Mouse (Mus musculus): ENCODE results near the gene Rint1. TPM values are rescaled to one million over a fixed set of nuclear protein-coding genes. Genes with fewer than 3 reads are reported as not detected.
A peak's percentile ranks its signal among the peaks of the same experiment; 100 is the strongest.

Rint1 gene
- 26.4 and 27.4 TPM in 2 replicates for polyA plus RNA-seq (2014; fragmentation: Nextera tagmentation; extraction: Ambion mirVana)

GRCm38 (mm10) chr5:23787536-23788389 lies at the start of gene Rint1:
Rint1 (plus strand) TSS chr5:23787711.
- H3K27me3 ChIP-seq (ENCODE audit: control insufficient read depth, insufficient read depth, low read length) = no peaks in the 10 kb centered on the region
- H3K9ac ChIP-seq (replicated peaks; ENCODE audit: low read length) = peak within 1 kb of the TSS; percentile 74
- H3K4me2 ChIP-seq (ENCODE audit: low read depth, low read length) = peak within 1 kb of the TSS; percentile 73
- peak within 1 kb of the TSS; percentile 63 for H3K4me3 ChIP-seq (ENCODE audit: low read depth, low read length)
- no peak within 1 kb of the TSS for H3K27ac ChIP-seq (replicated peaks; ENCODE audit: low read depth, low read length)
- no peaks in the 10 kb centered on the region for H3K36me3 ChIP-seq (replicated peaks; ENCODE audit: control insufficient read depth, insufficient read depth, low read depth, low read length)
- no peaks in the 10 kb centered on the region for H3K9me3 ChIP-seq (replicated peaks; ENCODE audit: control insufficient read depth, low read length)
- WGBS = 3% methylated on average over 47 of the region's 47 CpGs
- H3K4me1 ChIP-seq (ENCODE audit: control insufficient read depth, insufficient read depth, low read length) = no peaks in the 10 kb centered on the region
- ATAC-seq (replicated peaks; ENCODE audit: insufficient number of reproducible peaks, low FRiP score, low TSS enrichment, low read depth) (peak; percentile 80), DNase-seq (ENCODE audit: low spot score) (peak; percentile 96)

GRCm38 (mm10) chr5:23743261-23743660 lies 44.2 kb upstream of the Rint1 start:
- Histone ChIP-seq H3K9me3 (replicated peaks; ENCODE audit: control insufficient read depth, low read length) (no peaks in the 10 kb centered on the region), H3K36me3 (replicated peaks; ENCODE audit: control insufficient read depth, insufficient read depth, low read depth, low read length) (peaks cover 2% of the 10 kb centered on the region), H3K27ac (replicated peaks; ENCODE audit: low read depth, low read length) (no peak overlapping the region), H3K4me2 (ENCODE audit: low read depth, low read length) (no peak overlapping the region), H3K4me1 (ENCODE audit: control insufficient read depth, insufficient read depth, low read length) (no peaks in the 10 kb centered on the region), H3K27me3 (ENCODE audit: control insufficient read depth, insufficient read depth, low read length) (no peaks in the 10 kb centered on the region), H3K9ac (replicated peaks; ENCODE audit: low read length) (no peak overlapping the region), H3K4me3 (ENCODE audit: low read depth, low read length) (no peak overlapping the region)
- ATAC-seq (replicated peaks; ENCODE audit: insufficient number of reproducible peaks, low FRiP score, low TSS enrichment, low read depth) (no peak), DNase-seq (ENCODE audit: low spot score) (no peak)
- 93% methylated on average over 12 of the region's 12 CpGs for WGBS

GRCm38 (mm10) chr5:23749882-23750281 lies 37.6 kb upstream of the Rint1 start:
- Histone ChIP-seq H3K36me3 (replicated peaks; ENCODE audit: control insufficient read depth, insufficient read depth, low read depth, low read length) (peaks cover 2% of the 10 kb centered on the region), H3K9ac (replicated peaks; ENCODE audit: low read length) (no peak overlapping the region), H3K4me1 (ENCODE audit: control insufficient read depth, insufficient read depth, low read length) (no peaks in the 10 kb centered on the region), H3K4me2 (ENCODE audit: low read depth, low read length) (no peak overlapping the region), H3K27ac (replicated peaks; ENCODE audit: low read depth, low read length) (no peak overlapping the region), H3K4me3 (ENCODE audit: low read depth, low read length) (no peak overlapping the region), H3K9me3 (replicated peaks; ENCODE audit: control insufficient read depth, low read length) (no peaks in the 10 kb centered on the region), H3K27me3 (ENCODE audit: control insufficient read depth, insufficient read depth, low read length) (no peaks in the 10 kb centered on the region)
- DNase-seq (ENCODE audit: low spot score) (no peak), ATAC-seq (replicated peaks; ENCODE audit: insufficient number of reproducible peaks, low FRiP score, low TSS enrichment, low read depth) (no peak)
- WGBS = 60% methylated on average over 2 of the region's 2 CpGs

GRCm38 (mm10) chr5:23755591-23755990 lies 31.9 kb upstream of the Rint1 start:
- no peak for DNase-seq (ENCODE audit: low spot score)
- no peak overlapping the region for H3K9ac ChIP-seq (replicated peaks; ENCODE audit: low read length)
- no peaks in the 10 kb centered on the region; the same call in none of the 2 replicates for H3K36me3 ChIP-seq (replicated peaks; ENCODE audit: control insufficient read depth, insufficient read depth, low read depth, low read length)
- no peak for ATAC-seq (replicated peaks; ENCODE audit: insufficient number of reproducible peaks, low FRiP score, low TSS enrichment, low read depth)
- H3K9me3 ChIP-seq (replicated peaks; ENCODE audit: control insufficient read depth, low read length) = no peaks in the 10 kb centered on the region
- H3K27me3 ChIP-seq (ENCODE audit: control insufficient read depth, insufficient read depth, low read length) = no peaks in the 10 kb centered on the region
- H3K4me3 ChIP-seq (ENCODE audit: low read depth, low read length) = no peak overlapping the region
- no peak overlapping the region for H3K27ac ChIP-seq (replicated peaks; ENCODE audit: low read depth, low read length)
- H3K4me1 ChIP-seq (ENCODE audit: control insufficient read depth, insufficient read depth, low read length) = no peaks in the 10 kb centered on the region
- no peak overlapping the region for H3K4me2 ChIP-seq (ENCODE audit: low read depth, low read length)
- 97% methylated on average over 9 of the region's 9 CpGs for WGBS

GRCm38 (mm10) chr5:23756368-23756767 lies 31.1 kb upstream of the Rint1 start:
- Histone ChIP-seq H3K9me3 (replicated peaks; ENCODE audit: control insufficient read depth, low read length) (no peaks in the 10 kb centered on the region), H3K4me1 (ENCODE audit: control insufficient read depth, insufficient read depth, low read length) (no peaks in the 10 kb centered on the region), H3K36me3 (replicated peaks; ENCODE audit: control insufficient read depth, insufficient read depth, low read depth, low read length) (no peaks in the 10 kb centered on the region; the same call in none of the 2 replicates), H3K4me2 (ENCODE audit: low read depth, low read length) (no peak overlapping the region), H3K9ac (replicated peaks; ENCODE audit: low read length) (no peak overlapping the region), H3K4me3 (ENCODE audit: low read depth, low read length) (no peak overlapping the region), H3K27ac (replicated peaks; ENCODE audit: low read depth, low read length) (no peak overlapping the region), H3K27me3 (ENCODE audit: control insufficient read depth, insufficient read depth, low read length) (no peaks in the 10 kb centered on the region)
- ATAC-seq (replicated peaks; ENCODE audit: insufficient number of reproducible peaks, low FRiP score, low TSS enrichment, low read depth) (no peak), DNase-seq (ENCODE audit: low spot score) (no peak)
- WGBS = 94% methylated on average over 4 of the region's 4 CpGs

- DNase-seq (ENCODE audit: low spot score) (peak; percentile 41), ATAC-seq (replicated peaks; ENCODE audit: insufficient number of reproducible peaks, low FRiP score, low TSS enrichment, low read depth) (no peak)
- no peaks in the 10 kb centered on the region for H3K9me3 ChIP-seq (replicated peaks; ENCODE audit: control insufficient read depth, low read length)
- no peak overlapping the region for H3K4me2 ChIP-seq (ENCODE audit: low read depth, low read length)
- H3K36me3 ChIP-seq (replicated peaks; ENCODE audit: control insufficient read depth, insufficient read depth, low read depth, low read length) = no peaks in the 10 kb centered on the region
- no peak overlapping the region for H3K9ac ChIP-seq (replicated peaks; ENCODE audit: low read length)
- no peak overlapping the region for H3K27ac ChIP-seq (replicated peaks; ENCODE audit: low read depth, low read length)
- H3K27me3 ChIP-seq (ENCODE audit: control insufficient read depth, insufficient read depth, low read length) = no peaks in the 10 kb centered on the region
- H3K4me3 ChIP-seq (ENCODE audit: low read depth, low read length) = no peak overlapping the region
- no peaks in the 10 kb centered on the region for H3K4me1 ChIP-seq (ENCODE audit: control insufficient read depth, insufficient read depth, low read length)
- WGBS = 56% methylated on average over 2 of the region's 2 CpGs
Measured at GRCm38 (mm10) chr5:23758633-23759032, 28.9 kb upstream of the Rint1 start.

- no peak overlapping the region for H3K27ac ChIP-seq (replicated peaks; ENCODE audit: low read depth, low read length)
- no peak overlapping the region for H3K9ac ChIP-seq (replicated peaks; ENCODE audit: low read length)
- no peak overlapping the region for H3K4me3 ChIP-seq (ENCODE audit: low read depth, low read length)
- no peak overlapping the region for H3K4me2 ChIP-seq (ENCODE audit: low read depth, low read length)
- no peaks in the 10 kb centered on the region for H3K27me3 ChIP-seq (ENCODE audit: control insufficient read depth, insufficient read depth, low read length)
- no peaks in the 10 kb centered on the region for H3K36me3 ChIP-seq (replicated peaks; ENCODE audit: control insufficient read depth, insufficient read depth, low read depth, low read length)
- WGBS = 93% methylated on average over 6 of the region's 6 CpGs
- no peak for ATAC-seq (replicated peaks; ENCODE audit: insufficient number of reproducible peaks, low FRiP score, low TSS enrichment, low read depth)
- no peaks in the 10 kb centered on the region for H3K9me3 ChIP-seq (replicated peaks; ENCODE audit: control insufficient read depth, low read length)
- no peaks in the 10 kb centered on the region for H3K4me1 ChIP-seq (ENCODE audit: control insufficient read depth, insufficient read depth, low read length)
- no peak for DNase-seq (ENCODE audit: low spot score)
Measured at GRCm38 (mm10) chr5:23762531-23762930, 25.0 kb upstream of the Rint1 start.

GRCm38 (mm10) chr5:23764557-23764956 lies 23.0 kb upstream of the Rint1 start:
- H3K9ac ChIP-seq (replicated peaks; ENCODE audit: low read length) = no peak overlapping the region
- WGBS = 95% methylated on average over 5 of the region's 5 CpGs
- no peaks in the 10 kb centered on the region for H3K9me3 ChIP-seq (replicated peaks; ENCODE audit: control insufficient read depth, low read length)
- no peak for ATAC-seq (replicated peaks; ENCODE audit: insufficient number of reproducible peaks, low FRiP score, low TSS enrichment, low read depth)
- H3K4me3 ChIP-seq (ENCODE audit: low read depth, low read length) = no peak overlapping the region
- no peak for DNase-seq (ENCODE audit: low spot score)
- no peak overlapping the region for H3K27ac ChIP-seq (replicated peaks; ENCODE audit: low read depth, low read length)
- H3K36me3 ChIP-seq (replicated peaks; ENCODE audit: control insufficient read depth, insufficient read depth, low read depth, low read length) = no peaks in the 10 kb centered on the region; the same call in 1 of the 2 replicates
- no peaks in the 10 kb centered on the region for H3K4me1 ChIP-seq (ENCODE audit: control insufficient read depth, insufficient read depth, low read length)
- no peaks in the 10 kb centered on the region for H3K27me3 ChIP-seq (ENCODE audit: control insufficient read depth, insufficient read depth, low read length)
- no peak overlapping the region for H3K4me2 ChIP-seq (ENCODE audit: low read depth, low read length)
